Mouse (Mus musculus): ENCODE measurements around the gene Vwa2.

GRCm38 (mm10) chr19:56920232-56920631 lies 46.2 kb downstream of the Vwa2 start:
- TF ChIP-seq GATA1 (IDR thresholded peaks at IDR 0.05; ENCODE audit: borderline replicate concordance, low read length): no peak
- no peak for TF ChIP-seq FLI1 (IDR thresholded peaks at IDR 0.05; ENCODE audit: low read length)
